Mouse (Mus musculus) liver, embryonic 14.5 days (tissue): ENCODE data around the gene 4930486L24Rik.

ENCODE experiments used
- CTCF ChIP-seq: IDR thresholded peaks from 2 replicates; pipeline ENCODE4 v1.5.1; 2016; ENCODE audit warnings: antibody characterized with exemption, low read depth, control low read depth
- EP300 ChIP-seq: IDR thresholded peaks from 2 replicates; pipeline ENCODE4 v1.6.1; 2016; ENCODE audit warnings: antibody characterized with exemption, low read depth

GRCm38 (mm10) chr13:60895406-60896160 lies 31.3 kb upstream of the 4930486L24Rik start:
- TF ChIP-seq CTCF: no peak
- no peak for TF ChIP-seq EP300
